Mouse (Mus musculus) frontal cortex, adult (tissue): Measurements from ENCODE around the gene Phc1.
A peak's percentile ranks its signal among the peaks of the same experiment; 100 is the strongest.
"Not testable (repeated sequence)": the region's sequence is repeated elsewhere in the genome, so short reads cannot be mapped to it uniquely, and the experiment has no call there.

Source experiments
- ATAC-seq: cut with Nextera tagmentation; 2 replicates; pipeline ENCODE4 v1.9.2; 2017; ENCODE audit warnings: mild to moderate bottlenecking, moderate library complexity, mixed read lengths; ENCODE audit not compliant: low TSS enrichment

Phc1 gene

GRCm38 (mm10) chr6:122340349-122341000, at the start of gene Phc1:
Gene Phc1, minus strand, starts transcription at chr6:122340561.
- peak; percentile 5 for ATAC-seq

DNA sequence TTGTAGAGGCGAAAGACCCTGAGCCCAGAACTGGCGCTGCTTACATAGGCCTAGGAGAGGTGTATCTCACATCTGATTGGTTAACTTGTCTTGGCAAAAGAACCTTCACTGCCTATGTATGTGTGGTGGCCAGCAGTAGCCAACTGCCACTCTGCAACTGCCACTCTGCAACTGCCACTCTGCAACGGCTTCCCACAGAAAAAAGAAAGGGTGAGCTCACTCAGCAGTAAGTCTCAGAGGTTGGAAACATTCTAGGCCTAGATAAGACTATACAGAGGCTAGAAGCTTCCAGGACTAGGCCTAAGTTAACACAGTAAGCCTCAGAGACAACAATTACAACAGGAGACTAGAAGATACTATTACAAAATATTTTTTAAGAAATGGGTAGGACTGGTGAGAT, 49.6 kb upstream of the Phc1 start:
- not testable (repeated sequence) for ATAC-seq

DNA sequence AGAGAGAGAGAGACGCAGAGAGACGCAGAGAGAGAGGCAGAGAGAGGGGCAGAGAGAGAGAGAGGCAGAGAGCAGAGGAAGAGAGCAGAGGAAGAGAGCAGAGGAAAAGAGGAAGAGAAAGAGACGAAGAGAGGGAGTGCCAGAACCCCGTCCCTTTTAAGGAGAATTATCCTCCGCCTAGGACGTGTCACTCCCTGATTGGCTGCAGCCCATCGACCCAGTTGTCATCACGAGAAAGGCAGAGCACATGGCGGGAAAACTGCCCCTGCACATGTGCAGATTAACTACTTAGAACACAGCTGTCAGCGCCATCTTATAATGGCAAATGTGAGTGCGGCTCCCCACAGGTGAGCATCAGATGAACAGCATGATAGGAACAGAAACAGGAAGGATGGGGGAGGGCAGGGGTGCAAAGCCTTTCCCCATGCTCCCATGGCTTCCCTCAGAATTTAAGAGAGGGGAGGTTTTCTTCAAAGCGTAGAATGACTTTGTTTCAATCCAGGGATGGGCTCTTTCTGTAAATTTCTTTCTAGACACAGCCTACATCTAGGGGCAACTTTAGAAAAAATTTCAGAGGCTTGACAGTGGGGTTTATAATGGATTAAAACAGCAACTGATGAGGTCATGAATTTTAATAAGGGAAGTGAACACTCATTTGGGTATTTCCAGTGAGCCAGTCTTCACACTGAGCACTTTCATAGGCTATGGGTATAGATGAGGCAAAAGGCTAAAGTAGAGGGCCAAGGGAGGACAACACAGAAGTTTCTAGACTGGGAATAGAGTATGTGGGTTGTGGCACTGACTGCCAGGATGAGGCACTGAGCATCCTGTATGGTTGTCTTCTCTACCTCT, 47.0 kb upstream of the Phc1 start:
- ATAC-seq = not testable (repeated sequence)

DNA sequence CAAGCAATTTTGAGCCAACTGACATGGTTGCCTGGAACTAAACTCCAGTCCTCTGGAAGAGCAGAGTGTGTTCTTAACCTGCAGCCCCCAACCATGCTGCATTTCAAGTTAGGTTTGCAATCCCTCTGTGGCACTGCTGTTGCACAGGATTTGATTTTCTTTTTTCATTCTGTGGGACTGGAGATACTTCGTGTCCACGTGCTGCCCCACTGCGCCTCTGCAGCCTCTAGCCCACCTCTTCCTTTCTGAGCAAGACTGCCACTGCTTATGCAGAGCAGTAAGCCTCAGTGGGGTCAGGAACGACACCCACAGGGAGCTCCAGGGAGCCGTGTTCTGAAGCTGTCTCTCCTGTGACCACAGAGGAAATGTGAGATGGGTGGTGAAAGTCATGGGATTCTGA, 45.4 kb upstream of the Phc1 start:
- no peak for ATAC-seq

DNA sequence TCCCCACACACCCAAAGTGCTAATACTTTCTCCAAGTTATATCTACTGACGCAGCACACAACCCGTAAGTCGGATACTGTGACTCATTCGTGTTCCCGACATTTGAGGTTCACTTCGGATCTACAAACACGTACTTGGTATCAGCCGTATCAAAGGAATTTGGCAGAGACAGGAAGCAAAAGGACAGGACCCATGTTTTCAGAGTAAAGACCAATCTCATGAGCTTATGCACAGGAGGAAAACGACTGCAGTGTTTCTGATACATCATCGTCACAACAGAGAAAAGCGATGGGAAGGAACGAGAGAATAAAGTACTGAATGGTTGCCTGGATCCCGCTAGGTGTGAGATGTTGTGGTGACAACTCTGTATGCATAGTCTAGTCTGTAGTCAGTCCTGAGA, 44.5 kb upstream of the Phc1 start:
- ATAC-seq = no peak

DNA sequence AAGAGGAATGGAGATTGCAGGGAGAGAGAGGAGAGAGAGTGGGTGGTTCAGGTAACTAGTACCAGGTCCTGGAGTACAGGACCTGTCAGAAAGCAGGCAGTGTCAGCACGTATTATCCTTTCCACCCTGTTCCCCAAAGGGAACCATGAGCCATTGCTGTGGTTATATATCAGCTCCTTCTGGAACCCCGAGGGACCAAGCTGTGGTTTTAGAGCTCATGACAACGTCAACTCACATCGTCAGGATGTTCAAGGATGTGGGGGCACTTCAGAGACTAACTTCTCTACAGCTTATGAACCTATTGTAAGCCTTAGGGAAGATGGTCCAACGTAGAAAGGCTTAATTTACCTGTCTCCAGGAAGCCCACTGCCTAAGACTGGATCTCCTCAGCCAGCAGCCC, 42.9 kb upstream of the Phc1 start:
- ATAC-seq = no peak

GRCm38 (mm10) chr6:122382046-122382445, 41.7 kb upstream of the Phc1 start:
- no peak for ATAC-seq

GRCm38 (mm10) chr6:122368245-122368644, 27.9 kb upstream of the Phc1 start:
- no peak for ATAC-seq

DNA sequence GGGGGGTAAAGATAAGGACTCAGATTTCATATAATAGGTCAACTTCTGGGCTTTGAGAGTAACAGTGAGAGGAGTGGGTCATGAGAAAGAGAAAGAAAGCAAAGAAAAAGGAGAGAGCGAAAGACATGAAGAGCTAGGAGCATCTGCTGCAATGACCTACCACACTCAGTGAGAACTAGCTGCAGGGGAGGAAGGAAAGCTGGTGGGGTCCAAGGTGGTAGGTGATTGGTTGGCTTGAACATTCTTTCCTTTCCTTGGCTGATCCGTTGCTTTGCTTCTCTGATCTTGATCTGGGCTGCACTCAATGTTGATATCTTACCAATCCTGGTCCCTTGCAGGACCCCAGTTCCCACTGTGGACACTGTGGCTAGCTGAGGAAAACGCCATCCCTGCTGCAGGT, 26.6 kb upstream of the Phc1 start:
- no peak for ATAC-seq

- no peak for ATAC-seq
These were observed 25.9 kb upstream of the Phc1 start for GRCm38 (mm10) chr6:122366287-122366686.

GRCm38 (mm10) chr6:122365706-122366105, 25.3 kb upstream of the Phc1 start:
- no peak for ATAC-seq

GRCm38 (mm10) chr6:122357089-122357488, 16.7 kb upstream of the Phc1 start:
- ATAC-seq = no peak

- no peak for ATAC-seq
These were observed 15.5 kb upstream of the Phc1 start for GRCm38 (mm10) chr6:122355909-122356308.

- not testable (repeated sequence) for ATAC-seq
These were observed 7.0 kb upstream of the Phc1 start for GRCm38 (mm10) chr6:122347326-122347725.

- ATAC-seq = no peak
These were observed 6.0 kb upstream of the Phc1 start for GRCm38 (mm10) chr6:122346399-122346798.

DNA sequence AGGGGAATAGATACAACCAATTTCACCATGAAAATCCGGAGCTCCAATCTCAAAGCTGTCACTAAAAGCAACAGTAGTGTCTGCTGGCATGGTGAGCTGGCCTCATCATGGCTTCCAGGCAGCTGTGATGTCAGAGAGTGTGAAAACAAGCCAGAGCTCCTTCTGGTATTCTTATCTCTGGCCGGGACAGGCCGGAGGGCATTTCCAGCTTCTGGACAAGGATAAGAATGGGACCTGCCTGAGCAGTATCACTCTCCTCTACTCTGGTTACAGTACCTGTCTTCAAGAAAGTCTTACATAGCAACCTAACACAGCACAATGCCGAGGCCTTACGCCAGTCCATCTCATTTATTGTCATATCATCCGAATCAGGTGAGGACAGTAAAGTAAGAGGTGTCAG, 5.4 kb upstream of the Phc1 start:
- ATAC-seq = no peak

DNA sequence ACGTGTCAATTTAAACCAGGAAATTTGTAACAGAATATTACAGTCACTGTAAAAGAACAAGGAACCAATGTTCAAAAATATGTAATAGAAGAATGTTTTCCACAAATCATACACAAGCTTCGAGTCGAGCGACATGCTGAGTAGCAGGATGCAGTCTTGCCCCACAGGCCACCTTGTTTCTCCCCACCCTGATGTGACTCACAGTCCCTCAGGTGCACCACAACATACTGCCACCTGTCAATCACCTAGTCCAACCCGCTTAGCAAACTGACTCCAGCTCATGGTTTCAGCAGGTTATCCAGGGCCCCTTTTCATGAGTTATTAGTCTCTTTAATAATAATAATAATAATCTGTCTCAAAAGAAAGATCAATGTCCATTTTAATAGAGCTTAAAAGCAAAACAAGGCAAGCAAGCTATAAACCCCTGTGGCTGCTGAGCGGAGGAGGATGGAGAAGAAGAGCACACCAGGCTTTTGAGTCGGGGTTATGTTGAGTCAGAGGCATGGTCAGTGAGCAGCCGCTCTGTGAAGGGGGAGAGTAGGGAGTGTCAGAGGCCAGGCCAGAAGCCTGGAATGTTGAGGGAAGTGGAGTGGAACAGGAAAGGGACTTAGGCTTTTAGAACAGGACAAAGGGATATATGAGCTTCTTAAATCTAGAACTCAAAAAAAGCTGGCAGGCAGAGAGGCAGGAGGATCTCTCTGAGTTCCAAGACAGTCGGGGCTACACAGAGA, 4.2 kb upstream of the Phc1 start:
- no peak for ATAC-seq

- ATAC-seq = no peak
These were observed 3.4 kb upstream of the Phc1 start for GRCm38 (mm10) chr6:122343719-122344118.

DNA sequence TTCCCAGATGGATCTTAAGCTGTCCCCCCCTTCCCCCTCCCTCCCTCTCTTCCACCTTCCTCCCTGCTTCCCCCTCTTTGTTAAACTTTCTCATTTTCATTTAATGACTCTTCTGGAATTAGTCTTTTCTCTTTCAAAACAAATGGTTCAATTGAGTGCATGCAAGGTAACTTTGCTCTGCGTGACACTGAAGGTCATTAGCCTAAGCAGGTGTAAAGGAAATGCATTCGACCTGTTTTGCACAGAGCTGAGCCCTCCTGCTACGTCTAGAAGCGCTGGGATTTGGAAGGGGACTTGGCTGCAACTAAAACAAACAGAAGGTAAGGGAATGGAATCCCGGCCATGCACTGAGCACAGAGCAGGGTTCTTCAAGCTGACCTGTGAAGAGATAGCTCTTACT, 1.8 kb upstream of the Phc1 start:
- no peak for ATAC-seq

GRCm38 (mm10) chr6:122341038-122341810, 863 bp upstream of the Phc1 start:
- ATAC-seq = no peak

DNA sequence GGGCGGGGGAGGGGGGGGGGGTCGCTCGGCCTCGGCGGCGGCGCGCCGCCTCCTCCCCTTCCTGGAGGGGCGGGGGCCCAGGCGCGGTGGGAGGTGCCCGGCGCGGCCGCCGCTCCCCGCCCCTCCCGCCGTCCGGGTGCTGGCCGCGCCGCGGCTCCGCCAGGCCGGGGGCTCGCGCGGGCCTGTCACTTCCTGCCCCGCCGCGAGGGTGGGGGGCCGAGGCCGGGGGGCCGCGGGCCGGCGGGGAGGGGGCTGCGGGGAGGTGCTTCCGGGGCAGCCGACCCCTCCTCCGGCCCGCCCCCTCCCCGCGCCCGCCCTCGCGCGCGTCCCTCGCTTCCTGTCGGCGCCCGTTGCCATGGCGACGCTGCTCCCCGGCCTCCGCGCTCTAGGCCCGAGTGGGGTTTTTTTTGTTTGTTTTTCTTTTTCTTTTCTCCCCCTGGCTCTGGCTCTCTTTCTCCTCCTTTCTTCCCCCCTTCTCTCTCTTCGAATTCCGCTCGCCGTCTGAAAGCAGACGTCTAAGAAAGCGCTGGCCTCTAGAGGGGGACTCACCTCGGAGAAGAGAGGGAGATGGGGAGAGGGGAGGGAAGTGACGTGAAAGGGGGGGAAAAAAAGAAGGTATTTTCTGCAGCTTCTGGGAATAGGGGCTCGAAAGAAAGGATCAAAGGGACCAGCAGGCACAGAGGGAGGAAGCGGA, 566 bp downstream of the Phc1 start:
- ATAC-seq = peak; percentile 76
